Mouse (Mus musculus) intestine, embryonic 14.5 days (tissue): ENCODE measurements around the gene Zfyve19. TPM values are rescaled to one million over a fixed set of nuclear protein-coding genes. Genes with fewer than 3 reads are reported as not detected.
A peak's percentile ranks its signal among the peaks of the same experiment; 100 is the strongest.

Experiments used
- ATAC-seq: fragments of 200-750 bp; cut with Nextera tagmentation; replicated peaks from 2 replicates; pipeline ENCODE4 v1.8.0; 2017; ENCODE audit warnings: low read depth, moderate number of reproducible peaks, moderate TSS enrichment, moderate library complexity; ENCODE audit not compliant: low FRiP score, low TSS enrichment
- DNase-seq: peaks from one replicate; pipeline ENCODE4 v3.0.0-alpha.2; 2018; ENCODE audit warnings: low spot score
- H3K27ac ChIP-seq: fragments of 300-500 bp; sonication (generic); 2 replicates; pipeline ENCODE4 v1.5.1; 2014; ENCODE audit warnings: low read depth, mild to moderate bottlenecking, control low read depth
- H3K27me3 ChIP-seq: fragments of 300-500 bp; sonication (generic); replicated peaks from 2 replicates; pipeline ENCODE4 v1.6.1; 2014; ENCODE audit warnings: low read length, control low read depth; ENCODE audit not compliant: control insufficient read depth, insufficient read depth
- H3K36me3 ChIP-seq: fragments of 300-500 bp; sonication (generic); 2 replicates; pipeline ENCODE4 v1.6.1; 2014; ENCODE audit warnings: low read length, control low read depth; ENCODE audit not compliant: control insufficient read depth, insufficient read depth
- H3K4me1 ChIP-seq: fragments of 300-500 bp; sonication (generic); replicated peaks from 2 replicates; pipeline ENCODE4 v1.6.1; 2014; ENCODE audit warnings: low read length, control low read depth, mixed read lengths; ENCODE audit not compliant: control insufficient read depth, insufficient read depth
- H3K4me2 ChIP-seq: fragments of 300-500 bp; sonication (generic); 2 replicates; pipeline ENCODE4 v1.6.1; 2014; ENCODE audit warnings: low read length
- H3K4me3 ChIP-seq: fragments of 300-500 bp; sonication (generic); 2 replicates; pipeline ENCODE4 v1.5.1; 2014; ENCODE audit warnings: low read depth, low read length, control low read depth, mixed read lengths
- H3K9ac ChIP-seq: fragments of 300-500 bp; sonication (generic); 2 replicates; pipeline ENCODE4 v1.6.1; 2014; ENCODE audit warnings: mild to moderate bottlenecking, low read length
- H3K9me3 ChIP-seq: fragments of 300-500 bp; sonication (generic); 2 replicates; pipeline ENCODE4 v1.6.1; 2016; ENCODE audit warnings: low read length, control low read depth; ENCODE audit not compliant: control insufficient read depth
- WGBS: fragments of 180-500 bp; shearing (Covaris S2); extraction: QIAGEN DNeasy Blood & Tissue Kit; methylation state at CpG from one replicate; pipeline ENCODE4 v1.1.7; 2014; 5-methylcytosine and 5-hydroxymethylcytosine counted together
- polyA plus RNA-seq: library from polyadenylated mRNA; unstranded; fragments of >200 nt; fragmentation: Nextera tagmentation; extraction: Ambion mirVana; gene quantifications from 2 replicates; pipeline ENCODE4 v1.2.1, GENCODE M21; 2014

Gene Zfyve19
- polyA plus RNA-seq, 1 experiment from 2014 or later, result 44.2 TPM

DNA sequence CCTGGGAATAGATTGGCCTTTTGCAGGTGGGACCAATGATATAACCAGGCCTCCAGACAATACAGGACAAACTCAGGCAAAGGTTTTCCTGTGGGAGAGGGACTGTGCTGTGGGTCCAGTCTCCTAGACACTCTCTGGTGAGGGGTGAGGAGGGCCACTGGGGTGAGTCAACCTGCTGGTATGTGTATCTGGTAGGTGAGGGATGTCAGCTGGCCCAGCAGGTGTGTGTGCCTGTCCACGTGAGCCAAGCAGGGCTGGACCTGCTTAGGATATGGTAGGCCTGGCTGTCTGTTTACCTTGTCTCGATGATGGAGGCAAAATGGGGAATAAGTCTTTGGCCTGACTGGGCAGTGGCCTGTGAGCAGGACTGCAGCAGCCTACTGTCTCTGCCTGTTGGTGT lies 30.3 kb downstream of the Zfyve19 start:
- 40% methylated on average over 2 of the region's 2 CpGs for WGBS
- Histone ChIP-seq H3K9ac (peak overlapping the region; percentile 46), H3K4me2 (peak overlapping the region; percentile 74), H3K4me3 (peak overlapping the region; percentile 45), H3K4me1 (0 out of 2 replicates have a peak, but pooled peaks cover 3% of the 10 kb centered on the region), H3K27ac (no peak overlapping the region; the same call in 1 of the 2 replicates), H3K27me3 (peaks cover 48% of the 10 kb centered on the region), H3K36me3 (no peaks in the 10 kb centered on the region), H3K9me3 (no peaks in the 10 kb centered on the region)
- DNase-seq (no peak), ATAC-seq (peak; percentile 36)

DNA sequence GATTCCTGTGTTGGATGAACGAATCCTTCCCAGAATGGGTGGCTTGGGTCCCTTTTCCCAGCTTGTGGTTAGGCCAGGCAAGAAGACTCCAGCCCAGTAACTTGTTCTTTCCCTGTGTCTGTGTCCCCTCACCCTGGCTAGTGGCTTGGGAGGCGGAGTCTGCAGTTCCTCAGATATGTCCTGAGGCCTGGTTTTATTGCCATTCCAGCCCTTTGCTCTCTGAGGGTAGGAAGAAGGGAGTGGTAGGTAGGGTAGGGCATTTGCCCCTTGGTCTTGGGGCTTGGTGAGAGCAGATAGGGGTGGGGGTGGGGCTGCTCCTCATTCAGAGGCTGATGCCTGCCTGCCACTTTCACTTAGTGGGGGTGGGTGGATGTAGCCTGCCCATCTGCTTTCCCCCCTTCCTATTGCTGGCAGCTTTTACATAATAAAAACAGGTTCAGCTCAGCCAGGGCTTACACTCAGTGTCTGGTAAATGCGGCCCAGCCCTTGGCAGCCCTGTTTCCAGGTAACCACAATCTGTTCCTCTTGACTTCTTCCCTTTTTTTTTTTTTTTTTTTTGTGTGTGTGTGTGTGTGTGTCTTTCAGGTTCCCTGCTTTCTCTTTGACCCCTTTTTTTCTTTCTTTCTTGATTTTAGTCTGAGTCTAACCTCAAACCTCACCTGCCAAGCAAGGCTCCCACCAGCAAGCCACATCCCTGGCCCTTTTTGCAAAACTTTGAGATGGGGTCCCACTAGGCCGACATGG lies 31.8 kb downstream of the Zfyve19 start:
- Histone ChIP-seq H3K4me2 (peak overlapping the region; percentile 74), H3K4me1 (0 out of 2 replicates have a peak, but pooled peaks cover 3% of the 10 kb centered on the region), H3K27ac (0 out of 2 replicates have a peak overlapping the region, but pooled peaks have one; percentile 34), H3K9ac (no peak overlapping the region), H3K27me3 (peaks cover 37% of the 10 kb centered on the region), H3K36me3 (no peaks in the 10 kb centered on the region), H3K9me3 (no peaks in the 10 kb centered on the region), H3K4me3 (no peak overlapping the region)
- WGBS, result 47% methylated on average over 4 of the region's 4 CpGs
- peak; percentile 50 for ATAC-seq
- peak; percentile 64 for DNase-seq

DNA sequence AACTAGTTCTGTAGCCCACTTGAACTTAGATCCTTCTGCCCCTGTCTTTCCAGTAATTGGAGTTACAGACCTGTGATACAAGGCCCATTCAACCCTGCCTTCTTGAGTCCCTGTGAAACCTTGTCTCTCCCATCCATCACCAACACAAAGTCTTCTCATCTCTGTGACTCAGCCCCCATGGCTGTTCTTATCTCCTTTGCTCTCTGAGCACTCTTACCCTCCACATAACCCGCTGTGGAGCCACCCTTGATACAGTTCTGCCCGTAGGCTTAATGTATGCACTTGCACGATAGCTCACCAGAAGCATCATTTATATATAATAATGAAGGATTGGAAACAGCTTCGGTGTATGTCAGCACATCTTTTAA lies 32.4 kb downstream of the Zfyve19 start:
- H3K4me2 ChIP-seq, result 0 out of 2 replicates have a peak overlapping the region, but pooled peaks have one; percentile 4
- no peak for DNase-seq
- 87% methylated on average over 4 of the region's 4 CpGs for WGBS

DNA sequence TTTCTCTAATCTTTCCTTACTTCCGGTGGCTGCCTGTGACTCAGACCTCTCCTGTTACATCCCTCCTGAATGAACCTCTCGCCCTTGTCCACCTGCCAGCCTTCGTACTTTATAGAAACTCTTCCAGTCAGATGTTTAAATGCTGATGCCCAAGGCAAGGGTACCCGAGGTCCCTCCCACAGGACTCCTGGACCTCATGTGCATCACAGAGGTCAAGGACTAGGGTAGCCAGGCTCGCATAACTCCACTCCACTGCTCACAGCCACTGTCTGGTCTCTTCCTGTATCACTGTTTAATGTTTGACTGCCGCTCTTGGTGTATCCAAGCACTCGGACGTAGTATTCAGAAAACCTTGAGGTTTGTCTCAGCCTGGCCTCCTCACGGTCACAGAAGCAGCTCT lies 34.1 kb downstream of the Zfyve19 start:
- WGBS, result 60% methylated on average over 9 of the region's 9 CpGs
- no peak overlapping the region for H3K4me2 ChIP-seq
- no peak overlapping the region for H3K9ac ChIP-seq
- no peak overlapping the region for H3K4me3 ChIP-seq
- no peaks in the 10 kb centered on the region for H3K9me3 ChIP-seq
- DNase-seq (no peak), ATAC-seq (no peak)
- H3K27ac ChIP-seq, result no peak overlapping the region
- peaks cover 22% of the 10 kb centered on the region for H3K27me3 ChIP-seq
- H3K4me1 ChIP-seq, result 0 out of 2 replicates have a peak, but pooled peaks cover 2% of the 10 kb centered on the region
- no peaks in the 10 kb centered on the region for H3K36me3 ChIP-seq

More for the DNA sequence above, 32.4 kb downstream of the Zfyve19 start:
- peaks cover 34% of the 10 kb centered on the region for H3K27me3 ChIP-seq
- H3K36me3 ChIP-seq, result no peaks in the 10 kb centered on the region
- H3K4me1 ChIP-seq, result 0 out of 2 replicates have a peak, but pooled peaks cover 3% of the 10 kb centered on the region
- H3K27ac ChIP-seq, result no peak overlapping the region
- no peak for ATAC-seq
- H3K4me3 ChIP-seq, result no peak overlapping the region
- H3K9ac ChIP-seq, result no peak overlapping the region
- no peaks in the 10 kb centered on the region for H3K9me3 ChIP-seq

DNA sequence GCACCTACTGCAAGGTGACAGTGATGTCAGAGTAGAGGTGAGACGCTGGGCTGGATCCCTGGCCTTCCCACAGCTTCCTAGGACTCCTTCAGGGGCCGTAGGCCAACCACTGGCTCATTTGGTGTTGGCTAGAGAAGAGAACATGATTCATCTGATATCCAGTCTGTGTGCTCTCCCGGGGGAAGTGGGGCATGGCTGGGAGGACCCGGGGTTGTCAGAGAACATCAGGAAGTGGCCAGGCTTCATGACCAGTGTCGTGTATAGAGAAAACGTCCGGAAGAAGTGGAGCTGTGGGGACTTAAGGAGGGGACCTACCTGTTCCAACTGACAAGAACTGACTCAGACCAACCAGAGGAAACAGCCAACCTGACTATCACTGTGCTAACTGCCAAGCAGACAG lies 36.8 kb downstream of the Zfyve19 start:
- Histone ChIP-seq H3K4me3 (no peak overlapping the region), H3K4me1 (no peaks in the 10 kb centered on the region), H3K36me3 (no peaks in the 10 kb centered on the region), H3K27ac (no peak overlapping the region), H3K27me3 (no peaks in the 10 kb centered on the region), H3K9me3 (no peaks in the 10 kb centered on the region), H3K4me2 (no peak overlapping the region), H3K9ac (no peak overlapping the region)
- DNase-seq, result no peak
- ATAC-seq, result no peak
- 81% methylated on average over 7 of the region's 7 CpGs for WGBS

DNA sequence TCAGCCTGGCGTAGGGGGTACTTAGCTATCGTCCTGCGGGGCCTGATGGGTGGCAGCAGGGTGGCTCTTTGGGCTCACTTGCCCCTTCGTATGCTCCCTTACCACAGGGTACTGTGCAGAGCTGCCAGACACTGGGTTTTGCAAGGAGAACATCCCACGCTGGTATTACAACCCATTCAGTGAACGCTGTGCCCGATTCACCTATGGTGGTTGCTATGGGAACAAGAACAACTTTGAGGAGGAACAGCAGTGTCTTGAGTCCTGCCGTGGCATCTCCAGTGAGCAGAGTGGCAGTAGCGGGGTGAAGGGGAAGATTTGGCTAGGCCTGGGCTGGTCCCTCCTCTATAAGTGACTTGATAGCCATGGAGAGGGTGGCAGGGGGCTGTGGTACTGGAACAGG lies 39.5 kb downstream of the Zfyve19 start:
- ATAC-seq, result no peak
- WGBS, result 86% methylated on average over 9 of the region's 9 CpGs
- H3K4me1 ChIP-seq, result no peaks in the 10 kb centered on the region
- DNase-seq, result no peak
- no peak overlapping the region for H3K9ac ChIP-seq
- H3K27me3 ChIP-seq, result no peaks in the 10 kb centered on the region
- no peak overlapping the region for H3K27ac ChIP-seq
- no peaks in the 10 kb centered on the region for H3K9me3 ChIP-seq
- no peak overlapping the region for H3K4me3 ChIP-seq
- H3K36me3 ChIP-seq, result no peaks in the 10 kb centered on the region
- no peak overlapping the region for H3K4me2 ChIP-seq

DNA sequence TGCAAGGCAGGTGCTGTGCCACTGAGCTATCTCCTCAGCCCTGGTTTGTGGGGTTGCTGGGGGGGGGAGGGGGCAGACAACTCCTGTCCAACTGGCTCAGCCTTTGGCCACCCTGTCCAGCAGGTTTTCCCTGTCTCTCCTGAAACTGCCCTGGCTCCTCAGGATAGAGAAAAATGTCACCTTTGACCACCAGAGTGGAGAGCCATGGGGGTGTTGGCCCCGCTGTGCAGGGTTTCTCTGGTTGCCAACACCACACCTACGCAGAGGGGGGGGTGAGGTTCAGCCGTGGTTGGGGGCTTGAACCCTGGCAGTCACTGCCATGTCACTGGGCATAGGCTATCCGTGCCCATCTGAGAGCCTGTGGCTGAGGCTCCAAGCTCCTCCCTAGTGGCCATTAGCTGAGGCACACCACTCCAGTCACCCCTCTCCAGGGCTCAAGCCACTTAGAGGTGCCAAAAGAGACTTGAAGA lies 41.2 kb downstream of the Zfyve19 start:
- Histone ChIP-seq H3K9ac (no peak overlapping the region), H3K4me2 (no peak overlapping the region), H3K9me3 (no peaks in the 10 kb centered on the region), H3K27me3 (peaks cover 9% of the 10 kb centered on the region; the same call in 1 of the 2 replicates), H3K4me3 (no peak overlapping the region), H3K4me1 (no peaks in the 10 kb centered on the region), H3K36me3 (no peaks in the 10 kb centered on the region), H3K27ac (no peak overlapping the region)
- ATAC-seq, result peak; percentile 33; the same call in 1 of the 2 replicates
- no peak for DNase-seq
- 66% methylated on average over 4 of the region's 4 CpGs for WGBS

DNA sequence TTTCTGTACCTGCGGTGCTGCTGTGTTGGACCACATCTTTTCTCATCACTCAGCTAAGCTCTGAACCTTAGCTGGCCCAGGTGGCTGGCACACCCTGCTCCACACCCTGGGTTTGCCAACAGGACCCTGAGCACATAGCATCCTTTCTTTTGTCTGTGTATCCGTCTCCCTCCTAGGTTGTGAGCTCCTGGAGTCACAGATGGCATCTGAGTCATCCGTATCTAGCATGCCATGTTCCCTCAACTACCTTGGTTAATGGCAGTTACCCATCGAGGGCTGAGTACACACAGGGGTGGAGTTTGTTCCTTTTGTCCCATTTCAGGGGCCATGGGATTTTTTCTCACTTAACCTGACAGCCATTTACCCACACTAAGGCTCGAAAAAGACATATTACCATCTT lies 42.0 kb downstream of the Zfyve19 start:
- Histone ChIP-seq H3K36me3 (no peaks in the 10 kb centered on the region), H3K4me3 (no peak overlapping the region), H3K4me1 (no peaks in the 10 kb centered on the region), H3K27ac (no peak overlapping the region), H3K9me3 (no peaks in the 10 kb centered on the region), H3K4me2 (no peak overlapping the region), H3K27me3 (peaks cover 17% of the 10 kb centered on the region; the same call in 1 of the 2 replicates), H3K9ac (no peak overlapping the region)
- ATAC-seq, result peak; percentile 26; the same call in 1 of the 2 replicates
- no peak for DNase-seq
- WGBS, result 59% methylated on average over 5 of the region's 5 CpGs
